Mouse (Mus musculus) heart, postnatal 0 days (tissue): ENCODE data around the gene Gm49776. TPM values are rescaled to one million over a fixed set of nuclear protein-coding genes. Genes with fewer than 3 reads are reported as not detected.

Experiments used
- ATAC-seq: fragments of 200-750 bp; cut with Nextera tagmentation; 2 replicates; pipeline ENCODE4 v1.8.0; 2017; ENCODE audit warnings: low read depth, moderate number of reproducible peaks, moderate library complexity; ENCODE audit not compliant: insufficient read depth
- DNase-seq: peaks from one replicate; pipeline ENCODE4 v3.0.0-alpha.2; 2016; ENCODE audit warnings: low spot score
- H3K27ac ChIP-seq: fragments of 300-500 bp; sonication (generic); 2 replicates; pipeline ENCODE4 v1.5.1; 2014; ENCODE audit warnings: low read depth, mild to moderate bottlenecking
- H3K27me3 ChIP-seq: fragments of 300-500 bp; sonication (generic); 2 replicates; pipeline ENCODE4 v1.6.1; 2014; ENCODE audit warnings: low read length, mixed read lengths; ENCODE audit not compliant: control insufficient read depth, insufficient read depth
- H3K36me3 ChIP-seq: fragments of 300-500 bp; sonication (generic); replicated peaks from 2 replicates; pipeline ENCODE4 v1.6.1; 2014; ENCODE audit warnings: low read length, mixed read lengths; ENCODE audit not compliant: control insufficient read depth, insufficient read depth
- H3K4me1 ChIP-seq: fragments of 300-500 bp; sonication (generic); 2 replicates; pipeline ENCODE4 v1.6.1; 2014; ENCODE audit warnings: antibody characterized with exemption; ENCODE audit not compliant: control insufficient read depth, insufficient read depth
- H3K4me2 ChIP-seq: fragments of 300-500 bp; sonication (generic); 2 replicates; pipeline ENCODE4 v1.6.1; 2014; ENCODE audit warnings: low read depth, mild to moderate bottlenecking, low read length, moderate library complexity
- H3K4me3 ChIP-seq: fragments of 300-500 bp; sonication (generic); 2 replicates; pipeline ENCODE4 v1.5.1; 2014; ENCODE audit warnings: low read depth, low read length
- H3K9ac ChIP-seq: fragments of 300-500 bp; sonication (generic); replicated peaks from 2 replicates; pipeline ENCODE4 v1.6.1; 2014; ENCODE audit warnings: low read depth, low read length, mixed read lengths
- H3K9me3 ChIP-seq: fragments of 300-500 bp; sonication (generic); replicated peaks from 2 replicates; pipeline ENCODE4 v1.6.1; 2016; ENCODE audit warnings: low read length; ENCODE audit not compliant: control insufficient read depth
- CTCF ChIP-seq: IDR thresholded peaks from 2 replicates; pipeline ENCODE4 v1.5.1; 2016; ENCODE audit warnings: antibody characterized with exemption, control low read depth, low read depth
- EP300 ChIP-seq: IDR thresholded peaks from 2 replicates; pipeline ENCODE4 v1.6.1; 2016; ENCODE audit warnings: antibody characterized with exemption, low read depth
- WGBS: fragments of 180-500 bp; shearing (Covaris S2); extraction: QIAGEN DNeasy Blood & Tissue Kit; methylation state at CpG from one replicate; pipeline ENCODE4 v1.1.7; 2014; 5-methylcytosine and 5-hydroxymethylcytosine counted together
- polyA plus RNA-seq: library from polyadenylated mRNA; unstranded; fragments of >200 nt; fragmentation: Nextera tagmentation; extraction: Ambion mirVana; gene quantifications from 2 replicates; pipeline ENCODE4 v1.2.1, GENCODE M21; 2015
- total RNA-seq: library from RNA; depleted of rRNA; stranded (reverse); fragments of >200 nt; gene quantifications from 2 replicates; pipeline ENCODE4 v1.2.3, GENCODE M21; 2014; ENCODE audit warnings: low replicate concordance

Gene Gm49776
- total and polyA plus RNA-seq, 2 experiments from 2014 or later: 0.82 TPM; not detected in 1

DNA sequence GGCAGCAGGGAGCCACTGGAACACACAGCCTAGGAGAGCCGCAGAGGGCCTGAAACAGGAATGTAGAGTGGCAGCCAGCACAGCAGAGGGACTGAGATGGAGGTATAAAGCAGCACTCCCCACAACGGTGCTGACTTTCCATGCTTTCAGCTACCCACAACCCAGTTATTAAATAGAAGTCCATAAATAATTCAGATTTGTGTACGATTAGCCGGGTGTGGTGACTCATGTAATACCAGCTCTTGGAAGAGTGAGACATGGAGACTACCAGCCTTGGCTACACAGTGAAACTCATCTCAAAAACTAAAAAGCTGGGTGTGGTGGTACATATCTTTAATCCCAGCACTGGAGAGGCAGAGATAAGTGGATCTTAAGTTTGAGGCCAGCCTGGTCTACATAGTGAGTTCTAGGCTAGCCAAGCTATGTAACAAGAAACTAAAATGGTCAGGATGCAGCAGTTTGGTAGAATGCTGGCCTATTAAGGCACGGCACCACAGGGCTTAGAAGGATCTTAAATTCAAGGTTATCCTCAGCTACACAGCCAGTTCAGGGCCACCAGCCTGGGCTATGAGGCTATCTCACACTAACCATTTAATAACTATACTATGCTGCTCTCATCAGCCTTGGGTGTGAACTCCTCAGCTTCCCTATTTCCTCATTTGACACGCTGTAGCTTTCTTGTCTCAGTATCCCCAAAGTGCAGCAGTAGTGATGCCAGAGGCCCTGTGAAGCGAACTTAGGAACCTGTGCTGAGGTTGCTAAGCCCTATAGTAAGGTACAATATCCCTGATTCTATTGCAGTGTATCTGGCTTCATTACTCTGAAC is 21.2 kb downstream of the Gm49776 start:
- no peak for TF ChIP-seq EP300
- no peak for TF ChIP-seq CTCF
- Histone ChIP-seq H3K27me3 (no peaks in the 10 kb centered on the region), H3K4me3 (no peak overlapping the region), H3K36me3 (peaks cover 41% of the 10 kb centered on the region), H3K9ac (no peak overlapping the region), H3K4me1 (peaks cover 27% of the 10 kb centered on the region), H3K4me2 (no peak overlapping the region), H3K27ac (no peak overlapping the region), H3K9me3 (no peaks in the 10 kb centered on the region)
- 69% methylated on average over 7 of the region's 7 CpGs for WGBS
- ATAC-seq (no peak), DNase-seq (no peak)

DNA sequence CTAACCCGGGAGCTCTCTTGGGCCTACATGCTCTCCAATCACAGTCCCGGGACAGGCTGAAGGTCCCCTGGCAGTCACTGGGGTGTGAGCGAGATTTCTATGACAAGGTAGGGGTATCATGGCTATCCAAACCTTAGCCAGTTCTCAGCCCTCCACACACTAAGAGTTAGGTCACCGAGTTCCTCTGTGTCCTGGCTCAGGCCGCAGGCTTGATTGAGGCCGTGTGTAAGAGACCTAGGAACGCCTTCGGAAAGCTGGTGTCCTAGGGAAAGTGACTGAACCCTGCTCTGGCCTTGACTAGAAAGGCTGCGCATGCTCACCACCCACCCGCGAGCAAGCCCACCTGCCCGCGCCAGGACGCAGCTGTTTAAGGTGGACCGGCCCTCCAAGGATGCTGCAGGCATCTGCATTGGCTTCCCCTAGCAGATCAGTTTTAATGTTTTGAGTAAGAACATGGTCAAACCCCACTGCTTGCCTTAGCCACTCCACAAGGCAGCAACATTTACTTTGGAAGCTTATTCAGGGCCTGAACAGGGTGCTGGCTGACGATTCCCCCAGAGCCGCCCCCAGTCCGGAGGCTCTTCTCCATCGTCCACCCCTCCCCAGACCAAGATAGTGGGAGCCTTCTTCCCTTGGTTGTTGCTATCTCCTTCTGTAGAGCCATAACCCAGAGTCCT is 22.6 kb downstream of the Gm49776 start:
- peak; percentile 62 for ATAC-seq
- peak; percentile 70 for DNase-seq
- TF ChIP-seq EP300 (no peak), CTCF (no peak)
- no peaks in the 10 kb centered on the region for H3K27me3 ChIP-seq
- H3K27ac ChIP-seq: peak overlapping the region; percentile 90
- H3K4me3 ChIP-seq: peak overlapping the region; percentile 89
- peak overlapping the region; percentile 90 for H3K9ac ChIP-seq
- peak overlapping the region; percentile 93 for H3K4me2 ChIP-seq
- WGBS: 3% methylated on average over 19 of the region's 19 CpGs
- peaks cover 27% of the 10 kb centered on the region for H3K36me3 ChIP-seq
- no peaks in the 10 kb centered on the region for H3K9me3 ChIP-seq
- H3K4me1 ChIP-seq: peaks cover 37% of the 10 kb centered on the region

DNA sequence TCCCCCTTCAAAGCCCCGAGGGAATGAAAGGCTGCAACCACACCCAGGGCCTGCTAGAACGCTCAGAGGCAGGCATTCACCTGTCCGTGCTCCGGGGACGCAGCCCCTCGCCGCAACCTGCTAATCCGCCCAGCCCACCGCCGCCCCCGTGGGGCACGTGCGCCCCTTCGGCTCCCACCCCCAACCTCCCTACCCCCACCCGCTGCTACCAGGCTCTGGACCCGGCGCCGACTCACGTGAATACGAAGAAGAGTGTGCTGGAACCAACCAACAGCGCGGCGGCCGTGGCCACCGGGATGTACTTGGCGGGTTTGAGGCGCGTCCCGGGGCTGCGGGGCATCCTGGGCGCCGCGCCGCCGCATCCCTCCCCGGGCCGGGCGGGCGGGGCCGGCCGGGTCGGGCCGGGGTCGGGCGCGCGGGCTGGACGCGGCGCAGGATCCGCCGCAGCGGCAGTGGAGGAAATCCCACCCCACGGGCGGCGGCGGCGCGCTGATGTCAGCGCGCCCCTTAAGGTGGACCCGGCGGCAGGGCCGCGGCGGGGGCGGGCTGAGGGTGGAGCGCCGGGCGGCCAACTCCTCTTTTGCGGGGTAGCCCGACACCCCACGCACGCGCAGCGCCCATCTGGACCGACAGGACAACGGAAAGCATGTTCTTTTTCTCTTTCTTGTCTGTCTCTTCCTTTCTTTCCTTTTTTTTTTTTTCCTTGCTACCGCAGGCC is 23.3 kb downstream of the Gm49776 start, which contains the start of gene Zdhhc8:
Zdhhc8 (minus strand) TSS at position 466 of the 718 bp plus-strand sequence.
- H3K4me3 ChIP-seq: peak within 1 kb of the TSS; percentile 89
- H3K27me3 ChIP-seq: no peaks in the 10 kb centered on the region
- DNase-seq (peak; percentile 63), ATAC-seq (peak; percentile 82)
- WGBS: under 1% methylated on average over 76 of the region's 79 CpGs
- peaks cover 20% of the 10 kb centered on the region for H3K36me3 ChIP-seq
- H3K4me2 ChIP-seq: peak within 1 kb of the TSS; percentile 93
- peak within 1 kb of the TSS; percentile 90 for H3K27ac ChIP-seq
- no peak for TF ChIP-seq EP300
- H3K4me1 ChIP-seq: peaks cover 44% of the 10 kb centered on the region
- H3K9ac ChIP-seq: peak within 1 kb of the TSS; percentile 90
- H3K9me3 ChIP-seq: no peaks in the 10 kb centered on the region

DNA sequence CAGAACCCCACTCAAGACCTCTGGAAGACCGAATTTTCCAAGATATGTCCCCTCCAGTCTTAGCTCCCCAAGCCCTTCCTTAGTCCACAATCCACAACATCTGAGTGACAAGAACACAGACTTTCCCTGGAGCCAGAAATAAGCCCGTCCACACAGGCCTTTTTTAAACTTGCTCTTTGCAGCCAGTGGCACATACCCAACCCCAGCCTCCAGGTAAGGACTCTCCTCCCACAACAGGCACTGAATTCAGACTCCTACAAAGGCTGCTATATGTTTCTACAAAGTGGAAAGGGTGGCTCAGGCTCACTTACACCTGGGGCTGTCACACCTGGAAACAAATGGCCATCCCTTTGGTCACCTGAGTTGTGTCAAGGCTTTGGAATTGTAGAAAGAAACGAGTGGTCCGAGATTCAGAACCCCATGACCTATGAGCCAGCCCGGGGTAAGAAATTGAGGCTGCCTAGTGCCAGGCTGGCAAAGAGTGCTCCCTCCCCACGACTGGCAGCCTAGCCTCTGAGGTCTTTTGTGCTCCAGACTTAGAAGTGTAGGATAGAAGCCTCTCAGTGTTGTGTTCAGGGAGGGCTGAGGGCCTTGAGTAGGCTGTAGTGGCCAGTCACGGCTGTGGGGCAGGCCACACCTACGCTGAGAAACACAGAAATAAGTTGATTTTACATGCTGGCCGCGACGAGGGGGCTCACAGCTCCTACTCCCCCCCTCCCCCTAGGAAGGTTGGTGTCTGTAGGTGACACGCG is 24.0 kb downstream of the Gm49776 start:
- H3K4me3 ChIP-seq: peak overlapping the region; percentile 89
- H3K27me3 ChIP-seq: no peaks in the 10 kb centered on the region
- H3K27ac ChIP-seq: peak overlapping the region; percentile 90
- peak overlapping the region; percentile 90 for H3K9ac ChIP-seq
- H3K9me3 ChIP-seq: no peaks in the 10 kb centered on the region
- WGBS: 9% methylated on average over 13 of the region's 13 CpGs
- no peak for ATAC-seq
- peaks cover 14% of the 10 kb centered on the region for H3K36me3 ChIP-seq
- DNase-seq: no peak
- H3K4me1 ChIP-seq: peaks cover 52% of the 10 kb centered on the region
- peak overlapping the region; percentile 93 for H3K4me2 ChIP-seq
- TF ChIP-seq CTCF: no peak
- no peak for TF ChIP-seq EP300

DNA sequence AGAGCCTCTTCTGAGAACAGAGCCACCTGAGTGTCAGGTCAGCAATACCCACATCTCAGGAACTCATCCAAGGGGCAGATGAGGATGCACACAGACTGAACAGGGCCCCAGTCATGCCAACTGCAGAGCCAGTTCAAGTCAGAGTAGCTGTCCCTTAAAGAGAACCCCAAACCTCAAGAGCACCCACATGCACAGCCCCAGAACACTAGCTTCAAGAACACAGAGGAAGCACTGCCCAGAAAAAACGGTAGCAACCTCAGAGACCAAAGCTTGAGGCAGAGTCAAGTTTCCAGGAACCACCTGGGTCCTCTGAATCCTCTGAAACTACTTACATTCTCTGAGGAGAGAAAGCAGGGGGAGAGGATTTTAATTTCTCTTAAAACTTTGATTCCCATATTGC is 24.7 kb downstream of the Gm49776 start:
- TF ChIP-seq EP300 (no peak), CTCF (no peak)
- 28% methylated on average over 1 of the region's 1 CpGs for WGBS
- H3K27ac ChIP-seq: no peak overlapping the region
- no peak for ATAC-seq
- peak overlapping the region; percentile 90; the same call in 1 of the 2 replicates for H3K9ac ChIP-seq
- no peaks in the 10 kb centered on the region for H3K9me3 ChIP-seq
- H3K4me1 ChIP-seq: peaks cover 58% of the 10 kb centered on the region
- peak overlapping the region; percentile 93; the same call in 1 of the 2 replicates for H3K4me2 ChIP-seq
- peaks cover 8% of the 10 kb centered on the region for H3K36me3 ChIP-seq
- peak overlapping the region; percentile 89; the same call in 1 of the 2 replicates for H3K4me3 ChIP-seq
- no peak for DNase-seq
- H3K27me3 ChIP-seq: no peaks in the 10 kb centered on the region
